Mouse (Mus musculus) midbrain, postnatal 0 days (tissue): Measurements from ENCODE around the gene Avpr1a. TPM values are rescaled to one million over a fixed set of nuclear protein-coding genes. Genes with fewer than 3 reads are reported as not detected.

Experiments used
- ATAC-seq: fragments of 200-750 bp; cut with Nextera tagmentation; 2 replicates; pipeline ENCODE4 v1.8.0; 2017; ENCODE audit warnings: moderate number of reproducible peaks, mild to moderate bottlenecking, moderate TSS enrichment, moderate library complexity; ENCODE audit not compliant: low FRiP score
- DNase-seq: peaks from one replicate; pipeline ENCODE4 v3.0.0-alpha.2; 2015; ENCODE audit warnings: low spot score
- H3K27ac ChIP-seq: fragments of 300-500 bp; sonication (generic); 2 replicates; pipeline ENCODE4 v1.5.1; 2014; ENCODE audit warnings: low read depth, mild to moderate bottlenecking, low read length, mixed read lengths
- H3K27me3 ChIP-seq: fragments of 300-500 bp; sonication (generic); 2 replicates; pipeline ENCODE4 v1.6.1; 2014; ENCODE audit warnings: low read length, control low read depth, mixed read lengths; ENCODE audit not compliant: insufficient read depth
- H3K36me3 ChIP-seq: fragments of 300-500 bp; sonication (generic); 2 replicates; pipeline ENCODE4 v1.6.1; 2014; ENCODE audit warnings: low read length, control low read depth, mixed read lengths; ENCODE audit not compliant: insufficient read depth
- H3K4me1 ChIP-seq: fragments of 300-500 bp; sonication (generic); 2 replicates; pipeline ENCODE4 v1.6.1; 2014; ENCODE audit warnings: mild to moderate bottlenecking, control low read depth, antibody characterized with exemption, low read length, mixed read lengths; ENCODE audit not compliant: insufficient read depth
- H3K4me2 ChIP-seq: fragments of 300-500 bp; sonication (generic); 2 replicates; pipeline ENCODE4 v1.6.1; 2014; ENCODE audit warnings: low read depth, mild to moderate bottlenecking, low read length, mixed read lengths; ENCODE audit not compliant: poor library complexity, severe bottlenecking
- H3K4me3 ChIP-seq: fragments of 300-500 bp; sonication (generic); 2 replicates; pipeline ENCODE4 v1.5.1; 2014; ENCODE audit warnings: low read depth, mild to moderate bottlenecking, low read length, moderate library complexity
- H3K9ac ChIP-seq: fragments of 300-500 bp; sonication (generic); replicated peaks from 2 replicates; pipeline ENCODE4 v1.6.1; 2014; ENCODE audit warnings: mild to moderate bottlenecking, low read length, moderate library complexity, mixed read lengths; ENCODE audit not compliant: poor library complexity, severe bottlenecking
- H3K9me3 ChIP-seq: fragments of 300-500 bp; sonication (generic); 2 replicates; pipeline ENCODE4 v1.6.1; 2016; ENCODE audit warnings: low read length, control low read depth
- CTCF ChIP-seq: IDR thresholded peaks from 2 replicates; pipeline ENCODE4 v1.5.1; 2016; ENCODE audit warnings: antibody characterized with exemption, mild to moderate bottlenecking
- WGBS: fragments of 180-500 bp; shearing (Covaris S2); extraction: QIAGEN DNeasy Blood & Tissue Kit; methylation state at CpG from one replicate; pipeline ENCODE4 v1.1.7; 2014; 5-methylcytosine and 5-hydroxymethylcytosine counted together
- polyA plus RNA-seq: library from polyadenylated mRNA; unstranded; fragments of >200 nt; fragmentation: Nextera tagmentation; extraction: Ambion mirVana; gene quantifications from 2 replicates; pipeline ENCODE4 v1.2.1, GENCODE M21; 2015
- total RNA-seq: library from RNA; depleted of rRNA; stranded (reverse); fragments of >200 nt; gene quantifications from 2 replicates; pipeline ENCODE4 v1.2.3, GENCODE M21; 2014

The Avpr1a gene
- total and polyA plus RNA-seq, 2 experiments from 2014 or later, result 2.1 to 3.3 TPM

DNA sequence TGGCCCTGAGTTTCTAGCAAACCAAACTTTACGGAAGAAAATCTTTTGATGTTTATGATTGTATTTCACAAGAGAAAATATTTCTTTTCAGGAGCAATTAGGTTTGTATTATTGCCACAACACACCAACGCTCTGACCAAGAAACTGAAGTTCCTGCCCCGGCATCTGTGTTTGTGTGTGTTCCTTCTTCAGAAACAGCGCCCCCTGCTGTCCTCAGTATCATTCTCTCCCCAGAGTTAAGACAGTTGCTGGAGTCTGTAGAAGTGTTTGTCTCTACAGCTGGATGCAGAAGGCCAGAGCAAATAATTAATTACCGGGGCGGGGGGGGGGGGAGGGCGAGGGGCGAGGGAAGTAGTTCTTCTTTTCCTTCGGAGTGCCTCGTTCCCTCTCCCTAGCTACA is 1.0 kb upstream of the Avpr1a start:
- WGBS, result 28% methylated on average over 6 of the region's 10 CpGs
- H3K9ac ChIP-seq, result no peak overlapping the region
- no peak overlapping the region for H3K27ac ChIP-seq
- H3K4me2 ChIP-seq, result no peak overlapping the region
- peak; percentile 77 for TF ChIP-seq CTCF
- H3K9me3 ChIP-seq, result no peaks in the 10 kb centered on the region
- no peak overlapping the region for H3K4me3 ChIP-seq
- peaks cover 20% of the 10 kb centered on the region for H3K27me3 ChIP-seq
- no peaks in the 10 kb centered on the region for H3K36me3 ChIP-seq
- H3K4me1 ChIP-seq, result 0 out of 2 replicates have a peak, but pooled peaks cover 4% of the 10 kb centered on the region
- ATAC-seq (no peak), DNase-seq (peak; percentile 79)

DNA sequence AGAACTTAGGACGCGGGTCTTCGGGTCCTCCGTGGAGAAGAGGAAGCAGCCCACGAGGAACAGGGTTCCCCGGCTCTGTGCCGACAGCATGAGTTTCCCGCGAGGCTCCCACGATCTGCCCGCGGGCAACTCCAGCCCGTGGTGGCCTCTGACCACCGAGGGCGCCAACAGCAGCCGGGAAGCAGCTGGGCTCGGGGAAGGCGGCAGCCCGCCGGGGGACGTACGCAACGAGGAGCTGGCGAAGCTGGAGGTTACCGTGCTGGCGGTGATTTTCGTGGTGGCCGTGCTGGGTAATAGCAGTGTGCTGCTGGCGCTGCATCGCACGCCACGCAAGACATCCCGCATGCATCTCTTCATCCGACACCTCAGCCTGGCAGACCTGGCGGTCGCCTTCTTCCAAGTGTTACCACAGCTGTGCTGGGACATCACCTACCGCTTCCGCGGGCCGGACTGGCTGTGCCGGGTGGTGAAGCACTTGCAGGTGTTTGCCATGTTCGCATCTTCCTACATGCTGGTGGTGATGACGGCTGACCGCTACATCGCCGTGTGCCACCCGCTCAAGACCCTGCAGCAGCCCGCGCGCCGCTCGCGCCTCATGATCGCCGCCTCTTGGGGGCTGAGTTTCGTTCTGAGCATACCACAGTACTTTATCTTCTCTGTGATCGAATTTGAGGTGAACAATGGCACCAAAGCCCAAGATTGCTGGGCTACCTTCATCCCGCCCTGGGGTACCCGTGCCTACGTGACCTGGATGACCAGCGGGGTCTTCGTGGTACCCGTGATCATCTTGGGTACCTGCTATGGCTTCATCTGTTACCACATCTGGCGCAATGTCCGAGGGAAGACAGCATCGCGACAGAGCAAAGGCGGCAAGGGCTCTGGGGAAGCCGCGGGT is 665 bp downstream of the Avpr1a start:
- WGBS, result 2% methylated on average over 70 of the region's 70 CpGs
- Histone ChIP-seq H3K9me3 (no peaks in the 10 kb centered on the region), H3K27ac (no peak overlapping the region), H3K4me1 (0 out of 2 replicates have a peak, but pooled peaks cover 4% of the 10 kb centered on the region), H3K4me3 (peak overlapping the region; percentile 41), H3K36me3 (no peaks in the 10 kb centered on the region), H3K4me2 (peak overlapping the region; percentile 89), H3K27me3 (peaks cover 20% of the 10 kb centered on the region), H3K9ac (peak overlapping the region; percentile 5)
- peak; percentile 37 for DNase-seq
- peak; percentile 50 for TF ChIP-seq CTCF
- peak; percentile 68; the same call in 1 of the 2 replicates for ATAC-seq

- ATAC-seq (no peak), DNase-seq (no peak)
- no peak for TF ChIP-seq CTCF
- Histone ChIP-seq H3K4me1 (0 out of 2 replicates have a peak, but pooled peaks cover 4% of the 10 kb centered on the region), H3K27me3 (peaks cover 20% of the 10 kb centered on the region), H3K4me2 (peak overlapping the region; percentile 89), H3K9ac (no peak overlapping the region), H3K9me3 (no peaks in the 10 kb centered on the region), H3K27ac (no peak overlapping the region), H3K4me3 (peak overlapping the region; percentile 41; the same call in 1 of the 2 replicates), H3K36me3 (no peaks in the 10 kb centered on the region)
Observed at GRCm38 (mm10) chr10:122449856-122450255, 1.6 kb downstream of the Avpr1a start.

- TF ChIP-seq CTCF, result no peak
- ATAC-seq, result no peak
- no peaks in the 10 kb centered on the region for H3K36me3 ChIP-seq
- H3K4me3 ChIP-seq, result no peak overlapping the region
- H3K4me1 ChIP-seq, result no peaks in the 10 kb centered on the region
- DNase-seq, result no peak
- 75% methylated on average over 3 of the region's 3 CpGs for WGBS
- no peak overlapping the region for H3K9ac ChIP-seq
- no peak overlapping the region for H3K4me2 ChIP-seq
- H3K27me3 ChIP-seq, result peaks cover 11% of the 10 kb centered on the region; the same call in 1 of the 2 replicates
- H3K9me3 ChIP-seq, result no peaks in the 10 kb centered on the region
- H3K27ac ChIP-seq, result no peak overlapping the region
Observed at GRCm38 (mm10) chr10:122453466-122453865, 5.2 kb downstream of the Avpr1a start.

DNA sequence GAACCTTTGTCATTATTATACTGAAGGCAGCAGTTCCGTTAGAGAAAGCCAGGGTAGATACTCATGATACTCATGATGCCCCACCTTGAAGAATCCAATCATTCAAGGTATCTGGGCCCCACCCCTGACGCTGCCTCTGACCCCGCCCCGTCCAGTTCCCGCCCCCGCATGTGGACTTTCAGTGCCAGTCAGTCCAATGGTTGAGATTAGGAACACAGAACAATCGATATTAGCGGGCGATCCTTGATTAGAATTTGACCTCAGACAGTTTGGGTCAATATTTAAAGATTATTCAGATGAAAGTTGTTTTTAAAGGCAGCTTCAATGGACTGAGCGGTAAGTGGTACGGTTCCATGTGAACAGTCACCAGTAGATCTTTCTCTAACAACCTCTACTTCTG is 7.5 kb downstream of the Avpr1a start:
- no peaks in the 10 kb centered on the region for H3K4me1 ChIP-seq
- DNase-seq (no peak), ATAC-seq (no peak)
- H3K36me3 ChIP-seq, result no peaks in the 10 kb centered on the region
- no peak overlapping the region for H3K9ac ChIP-seq
- no peak for TF ChIP-seq CTCF
- 93% methylated on average over 11 of the region's 11 CpGs for whole genome bisulfite sequencing
- no peak overlapping the region for H3K4me2 ChIP-seq
- no peak overlapping the region for H3K27ac ChIP-seq
- no peaks in the 10 kb centered on the region for H3K27me3 ChIP-seq
- no peak overlapping the region for H3K4me3 ChIP-seq
- H3K9me3 ChIP-seq, result no peaks in the 10 kb centered on the region

GRCm38 (mm10) chr10:122476846-122477245 is 28.5 kb downstream of the Avpr1a start:
- Histone ChIP-seq H3K27me3 (no peaks in the 10 kb centered on the region), H3K27ac (no peak overlapping the region), H3K4me2 (no peak overlapping the region), H3K36me3 (no peaks in the 10 kb centered on the region), H3K9ac (no peak overlapping the region), H3K9me3 (no peaks in the 10 kb centered on the region), H3K4me1 (no peaks in the 10 kb centered on the region), H3K4me3 (no peak overlapping the region)
- WGBS, result 80% methylated on average over 5 of the region's 5 CpGs
- no peak for DNase-seq
- ATAC-seq, result no peak
- no peak for TF ChIP-seq CTCF
